Mouse (Mus musculus) liver, adult 2 months (tissue): Measurements from ENCODE around the gene Nat9.

Experiments used
- CTCF ChIP-seq: fragments of 200-500 bp; IDR thresholded peaks from 2 replicates; pipeline ENCODE4 v1.5.1; 2011; ENCODE audit warnings: low read depth, low read length, control low read depth
- POLR2A ChIP-seq: fragments of 200-500 bp; IDR thresholded peaks from 2 replicates; pipeline ENCODE4 v1.6.1; 2011; ENCODE audit warnings: low read length, control low read depth; ENCODE audit not compliant: insufficient read depth; ENCODE audit errors: extremely low read depth

GRCm38 (mm10) chr11:115188539-115189231 is 1.0 kb upstream of the Nat9 start:
- no peak for TF ChIP-seq CTCF
- TF ChIP-seq POLR2A, result no peak
